Mouse (Mus musculus): Measurements from ENCODE around the gene Pzp. TPM values are rescaled to one million over a fixed set of nuclear protein-coding genes. Genes with fewer than 3 reads are reported as not detected.

Gene Pzp
- polyA plus RNA-seq, 1 experiment from 2014 or later: not detected

DNA sequence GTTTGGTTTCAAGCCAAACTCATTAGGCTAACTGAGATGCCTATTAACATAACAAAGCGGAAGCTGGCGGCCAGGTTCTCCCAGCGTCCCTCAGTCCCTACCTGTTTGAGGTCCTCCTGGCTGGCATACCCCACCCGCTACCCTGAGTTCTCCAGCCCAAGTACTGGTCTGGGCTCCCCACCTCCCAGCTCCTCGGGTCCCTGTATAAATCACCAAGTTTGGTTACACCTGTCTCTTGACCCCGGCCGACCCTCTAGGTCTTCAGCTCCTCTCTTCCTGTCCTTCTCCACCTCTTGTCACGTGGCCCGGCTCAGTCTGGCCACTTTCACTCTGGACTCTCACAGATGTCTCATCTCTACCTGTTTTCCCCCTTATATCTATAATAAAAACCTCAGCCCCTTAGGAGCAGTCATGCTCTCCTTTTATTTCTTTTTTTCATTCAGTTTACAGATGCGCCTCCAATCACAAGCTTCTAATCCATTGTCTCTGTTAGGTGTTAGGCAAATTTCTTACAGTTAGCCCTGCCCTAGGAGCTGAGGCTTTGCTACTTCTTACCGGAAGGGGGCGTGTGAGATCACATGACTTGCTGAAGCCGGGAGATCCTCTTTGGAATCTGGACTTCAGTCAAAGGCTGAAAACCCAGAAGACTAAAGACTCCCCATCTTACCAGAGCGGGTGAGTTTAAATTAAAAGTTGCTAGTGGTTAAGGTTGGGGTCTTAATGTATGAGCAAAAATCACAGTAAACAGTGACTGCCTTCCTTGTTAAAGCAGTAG lies 80.6 kb downstream of the Pzp start:
- H3K9me3 ChIP-seq (ENCODE audit: control insufficient read depth, low read length): no peaks in the 10 kb centered on the region
- ATAC-seq (ENCODE audit: low FRiP score) (peak; percentile 70; the same call in 1 of the 2 replicates), DNase-seq (ENCODE audit: low spot score, missing footprints) (peak; percentile 88)
- no peak overlapping the region for H3K4me3 ChIP-seq (ENCODE audit: low read depth, low read length)
- H3K4me1 ChIP-seq (ENCODE audit: control insufficient read depth, insufficient read depth, low read length): no peaks in the 10 kb centered on the region
- H3K36me3 ChIP-seq (ENCODE audit: control insufficient read depth, insufficient read depth, low read length): no peaks in the 10 kb centered on the region
- peak overlapping the region; percentile 6; the same call in 1 of the 2 replicates for H3K4me2 ChIP-seq
- WGBS: 16% methylated on average over 14 of the region's 14 CpGs
- no peak overlapping the region for H3K9ac ChIP-seq (ENCODE audit: low read length)
- H3K27ac ChIP-seq (ENCODE audit: low read depth, low read length): no peak overlapping the region
- H3K27me3 ChIP-seq (ENCODE audit: control insufficient read depth, insufficient read depth, low read length): no peaks in the 10 kb centered on the region

DNA sequence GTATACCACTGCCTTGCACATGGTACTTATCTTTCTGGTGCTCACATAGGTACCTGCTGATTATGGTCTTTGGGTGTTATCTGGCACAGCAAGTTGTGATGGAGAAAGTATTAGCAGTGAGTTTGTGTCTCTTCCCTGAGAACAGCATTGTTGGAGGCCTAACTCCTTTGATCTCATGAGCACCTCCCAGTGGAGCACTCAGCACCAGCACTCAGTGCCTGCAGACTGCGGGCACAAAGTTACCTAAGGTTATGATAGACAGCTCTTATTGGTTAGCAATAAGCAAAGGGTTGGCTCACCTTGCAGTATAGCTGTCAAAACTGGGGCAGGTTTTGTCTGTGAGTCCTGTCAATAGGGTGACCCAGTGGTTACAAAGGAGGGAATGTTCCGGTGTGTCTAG lies 86.3 kb downstream of the Pzp start:
- peaks cover 12% of the 10 kb centered on the region for H3K4me1 ChIP-seq (ENCODE audit: control insufficient read depth, insufficient read depth, low read length)
- H3K9me3 ChIP-seq (ENCODE audit: control insufficient read depth, low read length): no peaks in the 10 kb centered on the region
- no peak overlapping the region for H3K4me2 ChIP-seq
- H3K27ac ChIP-seq (ENCODE audit: low read depth, low read length): no peak overlapping the region
- DNase-seq (ENCODE audit: low spot score, missing footprints): peak; percentile 83
- no peaks in the 10 kb centered on the region for H3K27me3 ChIP-seq (ENCODE audit: control insufficient read depth, insufficient read depth, low read length)
- H3K9ac ChIP-seq (ENCODE audit: low read length): no peak overlapping the region
- 93% methylated on average over 2 of the region's 2 CpGs for whole genome bisulfite sequencing
- H3K36me3 ChIP-seq (ENCODE audit: control insufficient read depth, insufficient read depth, low read length): peaks cover 9% of the 10 kb centered on the region
- H3K4me3 ChIP-seq (ENCODE audit: low read depth, low read length): no peak overlapping the region
- ATAC-seq (ENCODE audit: low FRiP score): no peak

DNA sequence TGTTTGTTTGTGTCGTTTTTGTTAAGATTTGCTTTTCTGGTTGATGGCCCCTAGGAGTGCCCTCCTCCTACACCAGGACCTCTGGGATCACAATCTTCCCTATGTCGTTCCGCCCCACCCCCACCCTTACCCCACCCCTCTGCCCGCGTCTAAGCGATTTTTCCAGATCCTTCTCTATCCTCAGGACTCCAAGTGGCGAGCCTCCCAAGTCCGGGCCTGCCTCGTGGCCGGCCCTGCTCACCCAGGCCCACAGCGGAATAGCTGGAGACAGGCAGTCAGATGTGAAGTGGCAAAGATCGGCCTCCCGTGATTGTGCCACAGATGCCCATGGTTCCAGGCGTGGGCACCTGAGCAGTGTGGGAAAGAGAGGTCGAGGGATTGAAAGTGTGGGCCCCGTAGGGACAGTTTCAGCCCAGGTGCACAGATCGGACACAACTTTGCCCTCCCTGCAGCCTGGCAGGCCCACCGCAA lies 87.6 kb downstream of the Pzp start:
- ATAC-seq (ENCODE audit: low FRiP score) (peak; percentile 63; the same call in 1 of the 2 replicates), DNase-seq (ENCODE audit: low spot score, missing footprints) (no peak)
- 31% methylated on average over 18 of the region's 18 CpGs for WGBS
- peak overlapping the region; percentile 97 for H3K4me3 ChIP-seq (ENCODE audit: low read depth, low read length)
- H3K36me3 ChIP-seq (ENCODE audit: control insufficient read depth, insufficient read depth, low read length): peaks cover 19% of the 10 kb centered on the region
- peaks cover 12% of the 10 kb centered on the region for H3K4me1 ChIP-seq (ENCODE audit: control insufficient read depth, insufficient read depth, low read length)
- no peaks in the 10 kb centered on the region for H3K9me3 ChIP-seq (ENCODE audit: control insufficient read depth, low read length)
- no peak overlapping the region for H3K27ac ChIP-seq (ENCODE audit: low read depth, low read length)
- H3K27me3 ChIP-seq (ENCODE audit: control insufficient read depth, insufficient read depth, low read length): no peaks in the 10 kb centered on the region
- peak overlapping the region; percentile 34; the same call in 1 of the 2 replicates for H3K9ac ChIP-seq (ENCODE audit: low read length)
- H3K4me2 ChIP-seq: peak overlapping the region; percentile 80

DNA sequence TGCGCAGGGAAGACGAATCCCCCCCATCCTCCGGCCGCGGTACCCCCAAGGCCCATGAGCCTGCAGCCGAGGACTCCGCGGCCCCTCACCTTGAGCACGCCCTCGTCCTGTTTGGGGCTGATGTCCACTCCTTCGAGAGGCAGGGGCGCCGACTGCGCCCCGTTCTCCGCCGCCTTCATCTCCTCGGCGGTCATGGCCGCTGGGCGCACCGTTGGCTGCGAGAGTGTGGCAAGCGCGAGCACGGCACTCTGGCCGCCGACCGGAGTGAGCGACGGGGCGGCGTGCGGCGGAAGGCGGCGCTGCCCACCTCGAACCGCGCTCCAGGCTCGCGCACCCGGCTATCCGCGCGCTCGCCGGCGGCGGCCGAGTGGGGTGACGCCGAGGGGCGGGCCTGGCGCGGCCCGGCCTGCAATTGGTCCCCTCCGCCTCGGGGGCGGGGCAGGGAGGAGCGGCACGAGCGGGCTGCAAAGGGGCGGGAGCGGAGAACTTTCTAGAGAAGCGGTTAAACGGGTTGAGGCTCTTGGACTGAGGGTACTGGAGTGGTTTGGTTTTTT lies 88.1 kb downstream of the Pzp start, which contains the start of gene Fkbp4:
Fkbp4 (minus strand) TSS at position 361 of the 554 bp plus-strand sequence.
- Histone ChIP-seq H3K27ac (ENCODE audit: low read depth, low read length) (peak within 1 kb of the TSS; percentile 83), H3K36me3 (ENCODE audit: control insufficient read depth, insufficient read depth, low read length) (peaks cover 24% of the 10 kb centered on the region), H3K4me1 (ENCODE audit: control insufficient read depth, insufficient read depth, low read length) (peaks cover 12% of the 10 kb centered on the region), H3K4me3 (ENCODE audit: low read depth, low read length) (peak within 1 kb of the TSS; percentile 97), H3K27me3 (ENCODE audit: control insufficient read depth, insufficient read depth, low read length) (no peaks in the 10 kb centered on the region), H3K4me2 (peak within 1 kb of the TSS; percentile 80), H3K9ac (ENCODE audit: low read length) (peak within 1 kb of the TSS; percentile 97), H3K9me3 (ENCODE audit: control insufficient read depth, low read length) (no peaks in the 10 kb centered on the region)
- DNase-seq (ENCODE audit: low spot score, missing footprints): peak; percentile 98
- ATAC-seq (ENCODE audit: low FRiP score): peak; percentile 95
- WGBS: under 1% methylated on average over 67 of the region's 67 CpGs

DNA sequence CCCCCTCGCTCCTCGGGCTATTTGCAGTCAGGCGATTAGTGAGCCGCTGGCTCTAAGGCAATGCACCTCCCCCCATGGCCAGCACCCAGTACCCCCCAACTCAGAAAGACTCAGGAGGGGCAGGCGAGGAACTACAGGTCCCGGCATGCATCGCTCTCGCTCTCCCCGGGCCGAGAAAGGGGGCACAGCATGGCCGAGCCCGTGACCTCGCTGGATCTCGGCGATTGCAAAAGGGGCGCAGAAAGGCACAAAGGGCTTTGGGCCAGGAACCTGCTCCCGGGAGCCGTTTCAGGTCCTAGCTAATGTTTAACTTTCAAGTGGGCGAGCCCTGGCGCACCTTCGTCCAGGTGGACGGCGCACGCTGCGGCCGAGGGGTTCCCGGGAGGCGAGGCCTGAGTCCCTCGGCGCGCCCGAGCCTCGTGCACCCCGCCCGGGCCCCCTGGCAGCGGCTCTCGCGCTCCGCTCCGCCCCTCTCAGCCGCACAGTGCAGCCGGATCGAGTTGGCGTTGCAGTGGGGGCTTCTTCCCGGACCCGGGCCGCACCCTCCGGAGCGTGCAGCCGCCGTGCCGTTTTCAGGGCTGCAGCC lies 88.7 kb downstream of the Pzp start:
- H3K4me1 ChIP-seq (ENCODE audit: control insufficient read depth, insufficient read depth, low read length): peaks cover 12% of the 10 kb centered on the region
- H3K27ac ChIP-seq (ENCODE audit: low read depth, low read length): peak overlapping the region; percentile 83
- no peaks in the 10 kb centered on the region for H3K9me3 ChIP-seq (ENCODE audit: control insufficient read depth, low read length)
- peak overlapping the region; percentile 97 for H3K9ac ChIP-seq (ENCODE audit: low read length)
- H3K4me2 ChIP-seq: peak overlapping the region; percentile 80
- ATAC-seq (ENCODE audit: low FRiP score) (peak; percentile 73), DNase-seq (ENCODE audit: low spot score, missing footprints) (peak; percentile 98)
- no peaks in the 10 kb centered on the region for H3K27me3 ChIP-seq (ENCODE audit: control insufficient read depth, insufficient read depth, low read length)
- H3K4me3 ChIP-seq (ENCODE audit: low read depth, low read length): peak overlapping the region; percentile 97
- under 1% methylated on average over 49 of the region's 52 CpGs for WGBS
- H3K36me3 ChIP-seq (ENCODE audit: control insufficient read depth, insufficient read depth, low read length): peaks cover 30% of the 10 kb centered on the region

DNA sequence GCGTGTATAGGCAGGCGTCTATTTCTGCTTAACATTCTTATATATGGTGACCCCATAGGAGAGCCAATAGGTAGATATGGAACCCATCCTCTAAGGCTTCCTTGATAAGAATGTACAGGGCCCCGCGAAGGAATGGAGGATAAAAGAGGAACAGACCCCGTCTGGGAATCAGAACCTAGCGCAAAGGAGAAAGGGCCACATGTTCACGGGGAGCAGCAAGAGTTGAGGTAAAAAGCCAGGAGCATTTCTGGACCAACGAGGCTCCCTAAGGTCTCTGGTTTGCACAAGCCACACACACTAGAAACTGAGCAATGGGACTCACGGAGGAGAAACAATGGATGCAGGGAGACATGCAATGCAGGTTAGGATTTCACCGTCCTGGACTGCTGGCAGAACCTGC lies 89.2 kb downstream of the Pzp start:
- peak overlapping the region; percentile 83; the same call in 1 of the 2 replicates for H3K27ac ChIP-seq (ENCODE audit: low read depth, low read length)
- peaks cover 34% of the 10 kb centered on the region for H3K36me3 ChIP-seq (ENCODE audit: control insufficient read depth, insufficient read depth, low read length)

DNA sequence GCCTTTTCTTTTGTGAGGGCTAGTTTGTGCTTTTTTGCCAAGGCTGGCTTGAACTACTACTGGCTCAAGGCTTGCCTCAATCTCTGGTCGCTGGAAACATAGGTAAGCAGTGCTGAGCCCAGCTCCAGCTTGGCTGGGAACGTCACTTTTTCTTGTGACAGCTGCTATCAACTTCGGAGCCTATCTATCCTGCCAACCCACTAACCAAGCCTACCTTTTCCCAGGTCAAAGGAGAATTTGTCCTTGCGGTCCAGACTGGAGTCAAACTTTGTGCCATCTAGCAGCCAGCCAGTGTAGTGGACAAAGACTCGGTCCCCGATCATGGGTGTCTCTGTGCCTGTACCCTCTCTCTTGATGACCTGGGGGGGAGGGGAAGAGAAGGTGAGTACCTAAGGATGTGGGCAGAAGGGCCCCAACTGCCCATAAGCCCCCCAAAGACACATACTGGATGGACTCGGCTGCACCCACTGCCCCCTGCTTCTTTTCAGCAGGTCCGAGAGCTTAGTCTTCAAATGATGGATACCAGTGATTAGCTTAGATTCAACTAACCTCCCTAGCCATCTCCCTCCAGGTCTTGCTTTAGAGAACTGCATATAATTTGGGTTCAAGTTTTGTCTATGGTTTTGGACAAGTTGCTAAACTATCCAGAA lies 90.0 kb downstream of the Pzp start:
- Histone ChIP-seq H3K27me3 (ENCODE audit: control insufficient read depth, insufficient read depth, low read length) (no peaks in the 10 kb centered on the region), H3K4me1 (ENCODE audit: control insufficient read depth, insufficient read depth, low read length) (peaks cover 12% of the 10 kb centered on the region), H3K4me2 (peak overlapping the region; percentile 80), H3K4me3 (ENCODE audit: low read depth, low read length) (peak overlapping the region; percentile 97), H3K9ac (ENCODE audit: low read length) (peak overlapping the region; percentile 97), H3K36me3 (ENCODE audit: control insufficient read depth, insufficient read depth, low read length) (peaks cover 41% of the 10 kb centered on the region), H3K27ac (ENCODE audit: low read depth, low read length) (no peak overlapping the region), H3K9me3 (ENCODE audit: control insufficient read depth, low read length) (no peaks in the 10 kb centered on the region)
- DNase-seq (ENCODE audit: low spot score, missing footprints) (peak; percentile 80), ATAC-seq (ENCODE audit: low FRiP score) (no peak)
- WGBS: 94% methylated on average over 8 of the region's 8 CpGs

More for the DNA sequence above, 89.2 kb downstream of the Pzp start:
- Histone ChIP-seq H3K9ac (ENCODE audit: low read length) (peak overlapping the region; percentile 97), H3K4me2 (peak overlapping the region; percentile 80), H3K4me1 (ENCODE audit: control insufficient read depth, insufficient read depth, low read length) (peaks cover 12% of the 10 kb centered on the region), H3K4me3 (ENCODE audit: low read depth, low read length) (peak overlapping the region; percentile 97), H3K27me3 (ENCODE audit: control insufficient read depth, insufficient read depth, low read length) (no peaks in the 10 kb centered on the region), H3K9me3 (ENCODE audit: control insufficient read depth, low read length) (no peaks in the 10 kb centered on the region)
- DNase-seq (ENCODE audit: low spot score, missing footprints) (no peak), ATAC-seq (ENCODE audit: low FRiP score) (no peak)
- 5% methylated on average over 10 of the region's 10 CpGs for WGBS

DNA sequence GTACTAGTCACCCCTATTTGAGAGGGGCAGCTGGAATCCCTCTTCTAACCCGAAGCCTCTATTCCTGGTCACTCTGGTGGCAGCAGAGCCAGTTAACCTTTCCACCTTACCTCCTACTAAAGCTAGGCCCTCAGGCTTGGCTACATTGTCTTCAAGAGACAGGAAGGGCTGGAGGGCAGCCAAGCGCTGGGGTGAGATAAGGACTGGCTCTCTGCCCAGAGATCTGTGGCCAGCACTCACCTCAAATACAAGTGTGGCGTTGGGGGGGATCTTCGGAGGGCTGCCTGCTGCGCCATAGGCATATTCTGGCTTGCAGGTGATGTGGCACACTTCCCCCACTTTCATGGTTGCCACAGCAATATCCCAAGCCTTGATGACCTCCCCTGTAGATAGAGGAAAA lies 91.0 kb downstream of the Pzp start:
- Histone ChIP-seq H3K9ac (ENCODE audit: low read length) (no peak overlapping the region), H3K27ac (ENCODE audit: low read depth, low read length) (no peak overlapping the region), H3K27me3 (ENCODE audit: control insufficient read depth, insufficient read depth, low read length) (no peaks in the 10 kb centered on the region), H3K4me2 (no peak overlapping the region), H3K36me3 (ENCODE audit: control insufficient read depth, insufficient read depth, low read length) (peaks cover 47% of the 10 kb centered on the region), H3K4me3 (ENCODE audit: low read depth, low read length) (no peak overlapping the region), H3K9me3 (ENCODE audit: control insufficient read depth, low read length) (no peaks in the 10 kb centered on the region), H3K4me1 (ENCODE audit: control insufficient read depth, insufficient read depth, low read length) (peaks cover 12% of the 10 kb centered on the region)
- DNase-seq (ENCODE audit: low spot score, missing footprints) (peak; percentile 47), ATAC-seq (ENCODE audit: low FRiP score) (no peak)
- WGBS: 95% methylated on average over 5 of the region's 5 CpGs

Data from midbrain, embryonic 11.5 days (tissue).